Mouse (Mus musculus) erythroblast, embryonic 14.5 days (primary cell): ENCODE data around the gene Hspa12a.

ENCODE experiments used
- GATA1 ChIP-seq: IDR thresholded peaks from 2 replicates; pipeline ENCODE4 v1.6.1; 2012; ENCODE audit warnings: low read length, inconsistent platforms, mixed read lengths
- TAL1 ChIP-seq: IDR thresholded peaks from 3 replicates; pipeline ENCODE4 v1.6.1; 2012; ENCODE audit warnings: low read length, inconsistent platforms, mixed read lengths

DNA sequence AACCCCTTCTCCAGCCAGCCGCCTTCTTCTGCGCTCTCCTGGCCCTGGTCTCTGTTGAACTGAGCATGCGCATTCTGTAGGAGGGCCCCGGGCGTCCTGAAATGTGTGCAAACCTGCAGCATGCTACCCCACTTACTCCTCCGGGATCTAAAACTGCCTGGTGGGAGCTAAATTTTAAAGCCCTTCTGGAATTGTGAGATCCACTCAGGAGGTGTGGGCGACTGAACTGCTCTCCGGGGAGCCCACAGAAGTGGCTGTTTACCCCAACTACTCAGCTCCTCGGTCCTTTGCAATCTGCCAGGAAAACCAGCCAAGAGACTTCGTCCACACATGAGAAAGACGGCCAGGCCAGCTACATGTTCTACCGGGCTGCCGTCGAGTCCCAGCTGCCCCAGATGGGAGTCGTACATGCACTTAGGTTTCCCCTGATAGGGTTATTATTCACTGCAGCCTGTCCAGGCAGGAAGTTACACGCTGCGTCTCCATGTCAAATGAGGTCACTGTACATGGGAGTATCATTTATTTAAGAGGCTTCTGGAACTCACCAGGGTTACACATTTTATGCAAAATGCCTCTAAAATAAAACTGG lies 126.9 kb downstream of the Hspa12a start:
- TF ChIP-seq GATA1 (no peak), TAL1 (no peak)
